Mouse (Mus musculus) heart, embryonic 15.5 days (tissue): ENCODE data around the gene Colgalt2. TPM values are rescaled to one million over a fixed set of nuclear protein-coding genes. Genes with fewer than 3 reads are reported as not detected.

Experiments used
- ATAC-seq: fragments of 200-750 bp; cut with Nextera tagmentation; replicated peaks from 2 replicates; pipeline ENCODE4 v1.8.0; 2017; ENCODE audit warnings: low read depth, moderate TSS enrichment; ENCODE audit not compliant: insufficient number of reproducible peaks, insufficient read depth, low FRiP score
- H3K27ac ChIP-seq: fragments of 300-500 bp; sonication (generic); 2 replicates; pipeline ENCODE4 v1.5.1; 2015; ENCODE audit warnings: mild to moderate bottlenecking, inconsistent platforms
- H3K27me3 ChIP-seq: fragments of 300-500 bp; sonication (generic); 2 replicates; pipeline ENCODE4 v1.6.1; 2015; ENCODE audit warnings: inconsistent platforms
- H3K36me3 ChIP-seq: fragments of 300-500 bp; sonication (generic); 2 replicates; pipeline ENCODE4 v1.6.1; 2015; ENCODE audit warnings: mild to moderate bottlenecking, inconsistent platforms
- H3K4me1 ChIP-seq: fragments of 300-500 bp; sonication (generic); replicated peaks from 2 replicates; pipeline ENCODE4 v1.6.1; 2015; ENCODE audit warnings: inconsistent platforms
- H3K4me2 ChIP-seq: fragments of 300-500 bp; sonication (generic); 2 replicates; pipeline ENCODE4 v1.6.1; 2015; ENCODE audit warnings: inconsistent platforms, mild to moderate bottlenecking, moderate library complexity
- H3K4me3 ChIP-seq: fragments of 300-500 bp; sonication (generic); 2 replicates; pipeline ENCODE4 v1.5.1; 2015; ENCODE audit warnings: mild to moderate bottlenecking, inconsistent platforms
- H3K9ac ChIP-seq: fragments of 300-500 bp; sonication (generic); 2 replicates; pipeline ENCODE4 v1.6.1; 2015; ENCODE audit warnings: mild to moderate bottlenecking, inconsistent platforms
- H3K9me3 ChIP-seq: fragments of 300-500 bp; sonication (generic); replicated peaks from 2 replicates; pipeline ENCODE4 v1.6.1; 2016; ENCODE audit warnings: inconsistent platforms
- WGBS: fragments of 180-500 bp; shearing (Covaris S2); methylation state at CpG from one replicate; pipeline ENCODE4 v1.1.7; 2015; ENCODE audit warnings: mixed read lengths; 5-methylcytosine and 5-hydroxymethylcytosine counted together
- polyA plus RNA-seq: library from polyadenylated mRNA; unstranded; fragments of >200 nt; fragmentation: Nextera tagmentation; extraction: Ambion mirVana; gene quantifications from 2 replicates; pipeline ENCODE4 v1.2.1, GENCODE M21; 2015

Colgalt2 gene
- polyA plus RNA-seq, 1 experiment from 2014 or later, result 1.8 TPM

DNA sequence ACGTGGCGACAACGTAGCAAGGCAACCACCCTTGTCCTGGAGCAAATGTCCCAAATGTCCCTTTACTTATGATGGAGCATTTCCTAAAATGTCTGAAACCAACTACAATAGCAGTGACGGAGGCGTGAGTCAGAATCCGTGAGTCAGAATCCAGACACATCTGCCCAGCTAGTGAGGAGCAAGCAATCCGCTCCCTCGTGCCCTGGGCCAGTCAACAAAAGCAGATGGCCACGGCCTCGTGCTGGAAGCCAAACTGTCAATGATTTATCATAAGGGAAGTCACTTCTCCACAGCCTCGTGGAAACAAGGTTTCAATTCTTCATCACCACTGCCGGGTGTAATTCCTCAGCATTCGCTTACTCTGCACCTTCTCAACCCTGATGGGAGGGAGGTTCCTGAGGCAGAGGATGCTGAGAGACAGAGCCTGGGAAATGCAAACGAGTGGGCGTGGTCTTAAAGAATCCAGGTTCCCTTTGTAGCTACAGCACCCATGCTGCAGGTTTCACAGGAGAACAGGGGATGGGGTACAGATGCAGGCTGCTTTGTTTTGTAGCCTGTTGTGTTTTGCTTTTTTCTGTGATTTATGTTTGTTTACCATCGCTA lies 136.9 kb downstream of the Colgalt2 start:
- ATAC-seq, result no peak
- Histone ChIP-seq H3K9ac (no peak overlapping the region), H3K27ac (no peak overlapping the region), H3K27me3 (no peaks in the 10 kb centered on the region), H3K4me1 (peaks cover 38% of the 10 kb centered on the region), H3K4me3 (no peak overlapping the region), H3K36me3 (peaks cover 58% of the 10 kb centered on the region), H3K4me2 (no peak overlapping the region), H3K9me3 (no peaks in the 10 kb centered on the region)
- WGBS, result 68% methylated on average over 16 of the region's 16 CpGs

DNA sequence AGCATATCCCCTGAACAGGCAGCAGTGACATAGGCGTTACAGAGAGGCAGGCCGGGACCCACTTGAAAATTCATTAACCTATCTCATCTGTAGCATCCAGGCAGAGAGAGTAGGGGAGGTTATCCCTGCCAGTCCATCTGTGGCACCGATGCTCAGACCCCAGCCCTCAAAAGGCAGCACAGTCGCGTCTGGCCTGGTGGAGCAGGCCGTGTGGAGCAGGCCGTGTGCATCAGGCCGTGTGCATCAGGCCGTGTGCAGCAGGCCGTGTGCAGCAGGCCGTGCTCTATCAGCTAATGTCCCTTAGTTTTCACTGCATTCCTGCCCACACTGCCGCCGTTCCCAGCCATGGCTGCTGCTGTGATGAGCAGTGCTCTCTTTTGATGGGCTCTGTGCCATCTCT lies 137.6 kb downstream of the Colgalt2 start:
- WGBS, result 85% methylated on average over 13 of the region's 13 CpGs

DNA sequence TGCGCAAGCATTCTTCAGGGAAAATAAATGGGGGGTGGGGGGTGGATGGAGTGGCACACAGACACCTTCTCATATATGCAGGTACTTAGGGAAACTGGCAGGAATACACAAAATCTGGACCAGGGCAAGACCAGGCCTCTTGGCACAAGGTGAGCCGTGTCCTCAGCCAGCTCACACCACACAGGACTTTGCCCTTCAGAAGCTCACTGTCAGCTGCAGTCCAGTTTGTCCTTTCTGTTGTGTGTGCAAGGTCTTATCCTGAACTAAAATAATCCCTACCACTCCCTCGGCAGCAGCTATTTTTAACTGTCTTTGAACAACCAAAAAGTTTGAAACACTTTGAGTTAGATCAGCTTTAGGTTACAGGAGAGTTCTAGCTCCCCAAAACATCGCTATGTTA lies 139.2 kb downstream of the Colgalt2 start:
- Histone ChIP-seq H3K4me1 (peaks cover 19% of the 10 kb centered on the region), H3K4me3 (no peak overlapping the region), H3K36me3 (peaks cover 78% of the 10 kb centered on the region), H3K27me3 (no peaks in the 10 kb centered on the region), H3K9ac (no peak overlapping the region), H3K27ac (peak overlapping the region; percentile 88), H3K9me3 (no peaks in the 10 kb centered on the region), H3K4me2 (no peak overlapping the region)
- WGBS, result 63% methylated on average over 4 of the region's 4 CpGs
- peak; percentile 53; the same call in 1 of the 2 replicates for ATAC-seq

More for the DNA sequence above, 137.6 kb downstream of the Colgalt2 start:
- Histone ChIP-seq H3K27me3 (no peaks in the 10 kb centered on the region), H3K4me1 (peaks cover 32% of the 10 kb centered on the region), H3K4me3 (no peak overlapping the region), H3K4me2 (no peak overlapping the region), H3K9me3 (no peaks in the 10 kb centered on the region), H3K36me3 (peaks cover 65% of the 10 kb centered on the region), H3K27ac (no peak overlapping the region), H3K9ac (no peak overlapping the region)
- ATAC-seq, result no peak

DNA sequence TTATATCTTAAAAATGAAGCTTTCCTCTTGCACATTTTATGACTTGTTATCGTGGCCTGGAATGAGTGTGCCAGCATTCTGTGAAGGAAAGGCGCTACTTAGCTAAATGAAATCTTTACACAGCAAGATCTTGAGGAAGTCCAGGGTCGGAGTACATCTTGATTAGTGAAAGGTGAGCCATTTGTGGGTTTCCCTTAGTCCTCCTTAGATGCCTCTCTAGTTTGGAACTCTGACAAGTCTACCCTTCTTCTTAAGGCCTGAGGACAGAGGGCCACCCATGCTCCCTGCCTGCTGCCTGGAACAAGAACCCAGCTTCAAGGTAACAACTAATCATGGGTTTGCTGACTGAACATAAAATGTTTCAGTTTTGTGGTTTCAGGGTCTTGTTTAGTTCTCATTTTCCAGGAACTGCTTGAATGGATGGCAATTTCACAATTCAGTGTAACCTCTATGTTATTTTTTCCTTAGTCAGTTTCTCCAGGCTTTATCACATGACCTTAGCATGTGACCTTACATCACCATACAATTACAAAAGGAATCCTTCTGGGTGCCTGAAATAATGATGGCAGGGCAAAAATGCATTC lies 140.8 kb downstream of the Colgalt2 start:
- 82% methylated on average over 3 of the region's 3 CpGs for WGBS
- Histone ChIP-seq H3K36me3 (peaks cover 78% of the 10 kb centered on the region), H3K4me2 (no peak overlapping the region), H3K27ac (no peak overlapping the region; the same call in 1 of the 2 replicates), H3K4me3 (no peak overlapping the region), H3K9me3 (no peaks in the 10 kb centered on the region), H3K27me3 (no peaks in the 10 kb centered on the region), H3K4me1 (peaks cover 22% of the 10 kb centered on the region), H3K9ac (no peak overlapping the region)
- ATAC-seq, result no peak

DNA sequence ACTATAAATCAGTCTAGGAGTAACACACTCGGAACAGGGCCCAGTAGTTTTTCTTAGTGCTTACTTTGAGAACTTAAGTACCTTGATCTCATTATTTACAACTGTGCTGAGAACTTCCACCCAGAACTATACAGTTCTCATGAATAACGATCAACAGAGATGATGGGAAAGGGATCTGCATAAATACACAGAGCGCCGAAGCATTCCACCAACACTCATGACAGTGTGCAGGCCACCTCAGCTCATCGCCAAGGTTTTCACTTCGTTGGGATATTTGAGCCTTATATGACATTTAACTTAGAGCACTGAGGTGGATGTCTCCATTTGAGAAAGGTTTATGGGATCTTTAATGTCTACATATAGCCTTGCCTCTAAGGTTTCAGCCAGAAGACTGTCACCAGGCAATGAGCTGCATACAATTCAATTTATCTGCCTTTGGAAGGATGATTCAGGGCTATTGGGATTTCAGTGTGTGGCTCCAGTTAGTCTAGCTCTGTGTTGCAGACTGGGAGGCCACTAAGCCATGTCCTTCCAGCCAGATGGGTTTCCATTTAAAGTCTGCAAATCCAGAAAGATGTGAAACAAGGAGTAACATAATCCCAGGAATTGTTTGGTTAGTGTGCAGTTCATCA lies 143.2 kb downstream of the Colgalt2 start:
- ATAC-seq, result no peak
- no peak overlapping the region for H3K27ac ChIP-seq
- no peak overlapping the region for H3K4me3 ChIP-seq
- H3K36me3 ChIP-seq, result peaks cover 74% of the 10 kb centered on the region
- H3K9me3 ChIP-seq, result no peaks in the 10 kb centered on the region
- no peak overlapping the region for H3K4me2 ChIP-seq
- H3K9ac ChIP-seq, result no peak overlapping the region
- WGBS, result 86% methylated on average over 6 of the region's 6 CpGs
- no peaks in the 10 kb centered on the region for H3K27me3 ChIP-seq
- H3K4me1 ChIP-seq, result peaks cover 22% of the 10 kb centered on the region

DNA sequence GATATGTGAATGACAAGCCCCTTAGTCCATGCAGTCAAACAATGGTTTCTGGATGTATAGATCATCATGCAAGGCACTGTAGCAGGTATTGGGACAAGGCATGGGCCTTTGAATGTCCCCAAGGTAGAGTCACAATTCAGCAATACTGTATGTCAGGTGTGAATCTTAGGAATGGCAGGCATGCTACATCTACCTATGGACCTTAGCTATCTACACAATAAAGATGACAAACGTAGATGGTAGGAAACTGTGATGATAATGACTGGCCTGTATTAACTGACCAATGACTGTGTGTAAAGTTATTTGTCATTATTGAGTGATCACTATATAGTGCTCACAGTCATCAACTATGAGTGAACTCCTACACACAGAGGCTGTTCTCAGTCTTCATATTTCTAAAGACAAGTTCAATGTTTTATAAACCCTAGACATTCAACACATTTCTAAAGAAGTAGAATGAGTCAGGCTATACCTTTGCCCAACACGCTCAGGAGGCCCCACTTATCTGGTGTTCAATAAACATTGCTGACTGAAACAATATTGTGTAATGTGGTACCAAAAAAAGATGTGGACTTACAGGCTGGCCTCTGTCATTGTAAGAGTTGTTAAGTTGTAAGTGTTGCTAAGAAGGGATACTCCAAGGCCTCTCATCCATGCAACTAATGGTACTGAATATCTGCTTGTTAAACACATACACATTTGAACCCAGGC lies 144.0 kb downstream of the Colgalt2 start:
- Histone ChIP-seq H3K4me3 (no peak overlapping the region), H3K36me3 (peaks cover 74% of the 10 kb centered on the region), H3K9me3 (no peaks in the 10 kb centered on the region), H3K27ac (no peak overlapping the region), H3K9ac (no peak overlapping the region), H3K27me3 (no peaks in the 10 kb centered on the region), H3K4me1 (peaks cover 18% of the 10 kb centered on the region), H3K4me2 (no peak overlapping the region)
- 80% methylated on average over 2 of the region's 2 CpGs for WGBS
- no peak for ATAC-seq

DNA sequence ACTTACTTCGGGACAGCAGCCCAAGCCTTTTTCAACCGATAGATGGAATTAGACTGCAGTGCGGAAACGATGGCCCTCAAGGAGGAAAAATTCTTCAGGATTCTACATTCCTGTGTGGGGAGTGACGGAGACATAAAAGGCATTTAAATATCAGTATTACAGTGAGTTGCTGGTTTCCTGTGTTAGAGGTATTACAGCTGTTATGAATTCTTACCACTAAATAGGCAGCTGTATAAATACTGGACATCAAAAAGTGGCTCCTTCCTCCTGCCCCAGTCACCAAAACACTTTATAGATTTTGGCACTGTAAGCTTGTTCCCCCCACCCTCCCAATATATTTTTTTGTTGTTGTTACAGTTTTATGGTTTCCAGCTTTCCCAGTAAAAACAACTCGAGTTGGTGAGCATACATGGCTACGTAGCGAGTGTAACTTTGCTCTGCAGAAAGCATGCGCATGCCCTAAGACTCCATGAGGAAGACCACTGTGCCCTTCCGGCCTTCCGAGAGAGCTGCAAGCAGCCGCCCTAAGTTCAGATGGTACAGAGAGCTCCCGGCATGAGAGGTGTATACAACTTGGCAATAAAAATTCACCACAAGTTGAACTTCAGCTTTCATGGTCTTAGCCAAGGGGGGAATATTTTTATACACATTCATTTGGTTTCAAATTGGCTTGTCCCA lies 149.6 kb downstream of the Colgalt2 start:
- Histone ChIP-seq H3K36me3 (peaks cover 72% of the 10 kb centered on the region), H3K4me1 (peaks cover 20% of the 10 kb centered on the region), H3K27me3 (no peaks in the 10 kb centered on the region), H3K27ac (0 out of 2 replicates have a peak overlapping the region, but pooled peaks have one; percentile 17), H3K4me3 (no peak overlapping the region), H3K9me3 (no peaks in the 10 kb centered on the region), H3K4me2 (no peak overlapping the region), H3K9ac (no peak overlapping the region)
- ATAC-seq, result no peak
- WGBS, result 78% methylated on average over 13 of the region's 13 CpGs

DNA sequence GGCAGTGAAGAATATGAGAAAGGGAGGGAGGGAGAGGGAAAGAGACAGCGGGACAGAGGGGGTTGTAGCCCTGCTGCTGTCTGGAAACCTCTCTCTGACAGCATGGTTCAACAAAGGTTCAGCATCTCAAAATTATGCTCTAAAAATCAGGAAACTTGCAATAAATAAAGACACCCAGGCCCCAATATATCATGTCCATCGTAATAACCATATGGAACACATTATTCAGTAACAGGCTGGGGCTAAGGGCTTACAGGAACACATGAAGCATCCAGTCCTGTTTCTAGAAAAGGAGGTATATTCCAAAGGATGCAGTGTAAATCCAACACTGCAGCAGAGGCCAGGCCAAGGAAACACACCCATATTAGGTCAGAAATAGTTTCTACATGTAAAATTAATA lies 150.9 kb downstream of the Colgalt2 start:
- WGBS, result 75% methylated on average over 2 of the region's 2 CpGs
- Histone ChIP-seq H3K27ac (peak overlapping the region; percentile 69), H3K9ac (no peak overlapping the region), H3K4me3 (no peak overlapping the region), H3K4me1 (peaks cover 24% of the 10 kb centered on the region), H3K27me3 (no peaks in the 10 kb centered on the region), H3K4me2 (no peak overlapping the region), H3K9me3 (no peaks in the 10 kb centered on the region), H3K36me3 (peaks cover 70% of the 10 kb centered on the region)
- no peak for ATAC-seq

DNA sequence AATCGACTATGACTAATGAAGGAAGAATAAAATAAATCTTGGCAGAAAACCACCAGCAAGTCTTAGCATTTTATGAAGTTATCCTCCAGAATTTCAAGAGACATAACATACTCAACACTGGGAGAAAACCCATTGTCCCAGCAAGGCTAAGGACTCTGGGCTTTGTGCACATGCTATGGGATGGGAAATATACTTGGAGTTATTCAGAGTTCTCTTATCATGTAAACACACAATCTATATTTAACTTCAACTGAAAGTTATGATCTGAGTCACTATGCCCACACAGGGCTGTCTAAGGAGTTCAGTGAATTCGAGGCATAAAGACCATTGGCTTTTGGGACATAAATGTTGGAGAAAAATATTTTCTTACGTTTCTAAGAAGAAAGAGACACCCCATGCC lies 151.3 kb downstream of the Colgalt2 start:
- Histone ChIP-seq H3K9me3 (no peaks in the 10 kb centered on the region), H3K9ac (no peak overlapping the region), H3K36me3 (peaks cover 67% of the 10 kb centered on the region), H3K4me3 (no peak overlapping the region), H3K4me1 (peaks cover 28% of the 10 kb centered on the region), H3K4me2 (no peak overlapping the region), H3K27me3 (no peaks in the 10 kb centered on the region), H3K27ac (peak overlapping the region; percentile 69)
- WGBS, result 51% methylated on average over 3 of the region's 3 CpGs
- ATAC-seq, result no peak

DNA sequence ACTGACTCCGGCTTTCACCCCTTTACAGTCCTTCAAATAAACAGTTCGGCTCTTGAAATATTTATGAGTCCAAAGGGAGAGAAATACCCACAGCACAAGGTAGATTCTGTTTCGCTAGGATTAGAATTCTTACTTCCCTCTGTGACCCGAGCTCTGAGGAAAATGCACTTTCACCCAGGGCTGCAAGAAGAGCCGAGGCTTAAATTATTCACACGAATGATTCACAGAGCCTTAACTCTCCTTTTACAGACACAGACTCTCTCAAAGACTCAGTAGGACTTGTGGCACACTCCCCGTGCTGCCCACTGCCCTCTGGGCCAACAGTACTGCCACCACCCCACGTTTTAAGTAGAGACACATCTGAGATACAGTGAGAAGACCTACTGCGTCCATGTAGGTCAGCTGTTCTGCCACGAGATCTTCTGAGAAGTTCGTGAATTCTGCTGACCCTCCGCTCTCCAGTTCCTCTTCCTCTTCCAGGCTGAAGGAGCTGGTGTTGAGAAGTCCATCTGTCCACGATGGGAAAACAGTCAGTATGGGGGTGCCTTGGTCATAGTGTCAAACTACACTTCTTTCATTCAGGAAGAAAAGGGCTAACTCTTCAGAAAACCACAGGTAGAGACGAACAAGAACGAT lies 154.4 kb downstream of the Colgalt2 start:
- Histone ChIP-seq H3K4me2 (no peak overlapping the region), H3K27ac (no peak overlapping the region), H3K27me3 (no peaks in the 10 kb centered on the region), H3K4me3 (no peak overlapping the region), H3K9ac (no peak overlapping the region), H3K4me1 (peaks cover 53% of the 10 kb centered on the region), H3K36me3 (peaks cover 41% of the 10 kb centered on the region), H3K9me3 (no peaks in the 10 kb centered on the region)
- ATAC-seq, result no peak
- 80% methylated on average over 15 of the region's 15 CpGs for WGBS
